Mouse (Mus musculus) heart, embryonic 11.5 days (tissue): ENCODE measurements around the gene Cryaa. TPM values are rescaled to one million over a fixed set of nuclear protein-coding genes. Genes with fewer than 3 reads are reported as not detected.
"Not testable (repeated sequence)": the region's sequence is repeated elsewhere in the genome, so short reads cannot be mapped to it uniquely, and the experiment has no call there.

Experiments used
- ATAC-seq: fragments of 200-750 bp; cut with Nextera tagmentation; replicated peaks from 2 replicates; pipeline ENCODE4 v1.8.0; 2017; ENCODE audit warnings: moderate library complexity; ENCODE audit not compliant: insufficient number of reproducible peaks, low FRiP score, low TSS enrichment
- H3K27ac ChIP-seq: fragments of 300-500 bp; sonication (generic); 2 replicates; pipeline ENCODE4 v1.5.1; 2014; ENCODE audit warnings: mild to moderate bottlenecking, low read depth, low read length
- H3K27me3 ChIP-seq: fragments of 300-500 bp; sonication (generic); 2 replicates; pipeline ENCODE4 v1.6.1; 2014; ENCODE audit warnings: mild to moderate bottlenecking, low read length, mixed read lengths; ENCODE audit not compliant: control insufficient read depth, insufficient read depth
- H3K36me3 ChIP-seq: fragments of 300-500 bp; sonication (generic); 2 replicates; pipeline ENCODE4 v1.6.1; 2014; ENCODE audit warnings: mild to moderate bottlenecking, low read length, moderate library complexity, mixed read lengths; ENCODE audit not compliant: control insufficient read depth, insufficient read depth
- H3K4me1 ChIP-seq: fragments of 300-500 bp; sonication (generic); 2 replicates; pipeline ENCODE4 v1.6.1; 2014; ENCODE audit warnings: low read length; ENCODE audit not compliant: control insufficient read depth, insufficient read depth
- H3K4me2 ChIP-seq: fragments of 300-500 bp; sonication (generic); 2 replicates; pipeline ENCODE4 v1.6.1; 2014; ENCODE audit warnings: mild to moderate bottlenecking, moderate library complexity
- H3K4me3 ChIP-seq: fragments of 300-500 bp; sonication (generic); 2 replicates; pipeline ENCODE4 v1.5.1; 2014; ENCODE audit warnings: low read depth, low read length
- H3K9ac ChIP-seq: fragments of 300-500 bp; sonication (generic); 2 replicates; pipeline ENCODE4 v1.6.1; 2014; ENCODE audit warnings: mild to moderate bottlenecking, low read depth, low read length, moderate library complexity
- H3K9me3 ChIP-seq: fragments of 300-500 bp; sonication (generic); replicated peaks from 2 replicates; pipeline ENCODE4 v1.6.1; 2016; ENCODE audit warnings: low read length; ENCODE audit not compliant: control insufficient read depth
- WGBS: fragments of 180-500 bp; shearing (Covaris S2); extraction: QIAGEN DNeasy Blood & Tissue Kit; methylation state at CpG from one replicate; pipeline ENCODE4 v1.1.7; 2014; ENCODE audit not compliant: insufficient replicate concordance; 5-methylcytosine and 5-hydroxymethylcytosine counted together
- polyA plus RNA-seq: library from polyadenylated mRNA; unstranded; fragments of >200 nt; fragmentation: Nextera tagmentation; extraction: Ambion mirVana; gene quantifications from 2 replicates; pipeline ENCODE4 v1.2.1, GENCODE M21; 2014

The Cryaa gene
- polyA plus RNA-seq, 1 experiment from 2014 or later: not detected

GRCm38 (mm10) chr17:31692918-31693317 is 15.3 kb downstream of the Cryaa start:
- no peaks in the 10 kb centered on the region for H3K36me3 ChIP-seq
- peak overlapping the region; percentile 57 for H3K4me2 ChIP-seq
- peak overlapping the region; percentile 18; the same call in 1 of the 2 replicates for H3K27ac ChIP-seq
- peaks cover 12% of the 10 kb centered on the region for H3K4me1 ChIP-seq
- H3K9me3 ChIP-seq: no peaks in the 10 kb centered on the region
- no peak overlapping the region for H3K4me3 ChIP-seq
- H3K9ac ChIP-seq: 0 out of 2 replicates have a peak overlapping the region, but pooled peaks have one; percentile 12
- no peaks in the 10 kb centered on the region for H3K27me3 ChIP-seq
- 39% methylated on average over 5 of the region's 5 CpGs for WGBS
- ATAC-seq: no peak

DNA sequence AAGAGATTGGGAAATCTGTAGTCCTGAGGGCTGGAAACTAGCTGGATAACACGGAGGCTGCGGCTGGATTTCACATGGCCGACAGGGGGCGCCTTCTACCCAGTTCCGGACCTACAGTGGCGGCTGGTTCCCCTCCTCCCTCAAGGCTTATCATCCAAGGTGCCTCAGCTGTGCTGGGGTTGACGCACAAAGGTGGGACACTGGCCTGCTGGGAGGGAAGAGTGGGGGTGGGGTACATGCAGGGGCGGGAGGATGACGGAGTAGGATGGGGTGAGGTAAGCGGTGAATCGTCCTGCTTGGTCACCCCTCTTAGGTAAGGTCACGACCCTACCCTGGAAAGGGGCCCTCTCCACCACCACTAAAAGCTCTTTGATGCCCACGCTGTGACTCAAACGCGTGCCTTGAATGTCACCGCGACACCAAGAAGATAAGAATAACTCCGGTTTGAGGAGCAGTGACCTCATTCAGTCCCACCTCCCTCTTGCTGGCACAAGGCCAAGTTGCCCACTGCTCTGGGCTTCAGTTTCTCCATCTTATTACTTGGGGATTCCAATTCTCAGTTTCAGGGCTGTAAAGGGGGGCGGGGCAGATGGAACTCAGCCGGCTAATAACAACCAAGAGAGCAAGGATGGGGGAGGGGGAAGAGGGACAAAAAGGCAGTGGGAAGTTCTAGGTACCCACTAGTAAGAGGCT is 15.9 kb downstream of the Cryaa start:
- peak; percentile 44 for ATAC-seq
- WGBS: 2% methylated on average over 20 of the region's 20 CpGs
- no peaks in the 10 kb centered on the region for H3K27me3 ChIP-seq
- H3K4me3 ChIP-seq: no peak overlapping the region
- peaks cover 12% of the 10 kb centered on the region for H3K4me1 ChIP-seq
- H3K36me3 ChIP-seq: no peaks in the 10 kb centered on the region
- no peak overlapping the region for H3K9ac ChIP-seq
- peak overlapping the region; percentile 57 for H3K4me2 ChIP-seq
- H3K9me3 ChIP-seq: no peaks in the 10 kb centered on the region
- peak overlapping the region; percentile 18; the same call in 1 of the 2 replicates for H3K27ac ChIP-seq

DNA sequence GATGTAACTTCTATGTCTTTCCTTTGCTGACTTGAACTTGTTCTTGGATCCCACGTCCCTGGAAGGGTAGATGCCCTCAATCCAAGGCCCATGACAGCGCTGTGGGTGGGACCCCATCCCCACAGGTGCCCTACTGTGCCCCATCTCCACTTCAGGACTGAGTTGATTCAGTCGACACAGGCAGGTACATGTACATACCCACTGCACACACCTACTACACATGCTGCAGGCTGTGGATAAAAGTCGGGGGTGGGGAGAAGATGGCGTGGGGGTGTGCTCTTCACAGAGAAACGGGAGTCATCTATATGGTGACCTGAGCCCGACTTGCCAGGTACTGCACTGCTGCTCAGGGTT is 16.4 kb downstream of the Cryaa start:
- Histone ChIP-seq H3K4me2 (no peak overlapping the region), H3K9ac (no peak overlapping the region), H3K27ac (no peak overlapping the region), H3K9me3 (no peaks in the 10 kb centered on the region), H3K4me1 (peaks cover 12% of the 10 kb centered on the region), H3K4me3 (no peak overlapping the region), H3K36me3 (no peaks in the 10 kb centered on the region), H3K27me3 (no peaks in the 10 kb centered on the region)
- 0 out of 2 replicates have a peak, but pooled peaks have one; percentile 39 for ATAC-seq
- WGBS: 60% methylated on average over 7 of the region's 7 CpGs

DNA sequence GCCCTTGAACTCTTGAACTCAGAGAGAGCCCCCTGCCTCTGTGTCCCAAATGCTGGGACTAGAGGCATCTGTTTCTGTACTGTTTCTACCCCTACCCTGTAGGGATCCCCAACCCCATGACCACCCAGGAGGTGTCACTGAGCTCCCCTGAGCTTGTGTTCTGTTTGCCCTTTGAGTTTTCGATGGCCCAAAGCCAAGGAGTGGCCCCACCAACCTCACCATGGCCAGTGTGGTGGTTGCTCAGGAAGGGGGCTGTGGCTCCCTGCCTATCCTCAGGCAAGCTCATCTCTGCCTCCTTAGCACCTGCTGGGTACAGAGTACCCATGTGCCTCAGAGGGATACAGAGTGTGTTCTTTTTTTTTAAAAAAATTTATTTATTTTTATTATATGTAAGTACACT is 17.3 kb downstream of the Cryaa start:
- H3K4me2 ChIP-seq: no peak overlapping the region
- WGBS: 59% methylated on average over 1 of the region's 1 CpGs

DNA sequence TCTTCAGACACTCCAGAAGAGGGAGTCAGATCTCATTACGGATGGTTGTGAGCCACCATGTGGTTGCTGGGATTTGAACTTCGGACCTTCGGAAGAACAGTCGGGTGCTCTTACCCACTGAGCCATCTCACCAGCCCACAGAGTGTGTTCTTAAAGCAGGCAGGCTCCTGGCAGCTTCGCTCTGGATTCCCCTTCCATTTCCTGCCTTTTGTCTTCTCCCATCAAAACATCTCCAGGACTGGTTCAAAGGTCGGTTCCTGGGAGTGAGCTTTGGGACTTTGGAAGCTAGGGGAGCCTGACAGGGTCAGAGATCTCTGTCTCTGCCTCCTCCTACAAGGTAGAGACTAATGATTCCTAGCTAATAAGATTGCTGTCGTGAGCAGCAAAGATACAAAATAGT is 17.7 kb downstream of the Cryaa start:
- ATAC-seq, H3K9ac ChIP-seq, H3K4me2 ChIP-seq, H3K27ac ChIP-seq, H3K27me3 ChIP-seq, H3K9me3 ChIP-seq, H3K4me3 ChIP-seq, H3K36me3 ChIP-seq: not testable (repeated sequence)
- H3K4me1 ChIP-seq: peaks cover 12% of the 10 kb centered on the region
- 86% methylated on average over 7 of the region's 7 CpGs for WGBS

More for the DNA sequence above, 17.3 kb downstream of the Cryaa start:
- Histone ChIP-seq H3K4me3 (no peak overlapping the region), H3K9me3 (no peaks in the 10 kb centered on the region), H3K27me3 (no peaks in the 10 kb centered on the region), H3K9ac (no peak overlapping the region), H3K36me3 (no peaks in the 10 kb centered on the region), H3K27ac (no peak overlapping the region), H3K4me1 (peaks cover 12% of the 10 kb centered on the region)
- ATAC-seq: no peak

DNA sequence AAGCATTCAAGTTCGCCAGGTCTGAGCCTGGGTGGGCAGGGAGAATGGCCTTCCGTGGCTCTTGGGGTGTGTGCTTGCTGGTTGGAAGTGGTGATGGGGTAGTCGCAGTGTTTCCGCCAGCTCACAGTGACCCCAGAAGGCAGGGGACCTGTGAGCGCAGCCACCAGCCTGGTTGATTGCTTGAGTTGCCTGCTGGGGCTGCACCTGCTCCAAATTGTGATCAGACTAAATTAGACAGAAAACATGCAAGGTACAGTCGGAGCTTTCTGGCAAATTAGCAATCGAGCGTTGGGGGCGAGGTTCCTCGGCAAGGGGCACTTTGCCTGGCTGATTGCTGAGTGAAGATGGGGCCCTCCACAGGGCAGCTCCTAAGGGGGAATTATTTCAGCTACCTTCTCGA is 20.7 kb downstream of the Cryaa start:
- no peak for ATAC-seq
- 66% methylated on average over 11 of the region's 11 CpGs for WGBS

GRCm38 (mm10) chr17:31703276-31703980 is 25.8 kb downstream of the Cryaa start:
- 62% methylated on average over 6 of the region's 6 CpGs for WGBS
- Histone ChIP-seq H3K9me3 (no peaks in the 10 kb centered on the region), H3K27me3 (no peaks in the 10 kb centered on the region), H3K4me3 (no peak overlapping the region), H3K4me1 (no peaks in the 10 kb centered on the region), H3K36me3 (no peaks in the 10 kb centered on the region), H3K4me2 (no peak overlapping the region), H3K9ac (no peak overlapping the region), H3K27ac (no peak overlapping the region)
- ATAC-seq: no peak

More for the DNA sequence above, 20.7 kb downstream of the Cryaa start:
- Histone ChIP-seq H3K4me2 (no peak overlapping the region), H3K36me3 (no peaks in the 10 kb centered on the region), H3K27ac (no peak overlapping the region), H3K9me3 (no peaks in the 10 kb centered on the region), H3K4me1 (peaks cover 4% of the 10 kb centered on the region), H3K9ac (no peak overlapping the region), H3K4me3 (no peak overlapping the region), H3K27me3 (no peaks in the 10 kb centered on the region)

DNA sequence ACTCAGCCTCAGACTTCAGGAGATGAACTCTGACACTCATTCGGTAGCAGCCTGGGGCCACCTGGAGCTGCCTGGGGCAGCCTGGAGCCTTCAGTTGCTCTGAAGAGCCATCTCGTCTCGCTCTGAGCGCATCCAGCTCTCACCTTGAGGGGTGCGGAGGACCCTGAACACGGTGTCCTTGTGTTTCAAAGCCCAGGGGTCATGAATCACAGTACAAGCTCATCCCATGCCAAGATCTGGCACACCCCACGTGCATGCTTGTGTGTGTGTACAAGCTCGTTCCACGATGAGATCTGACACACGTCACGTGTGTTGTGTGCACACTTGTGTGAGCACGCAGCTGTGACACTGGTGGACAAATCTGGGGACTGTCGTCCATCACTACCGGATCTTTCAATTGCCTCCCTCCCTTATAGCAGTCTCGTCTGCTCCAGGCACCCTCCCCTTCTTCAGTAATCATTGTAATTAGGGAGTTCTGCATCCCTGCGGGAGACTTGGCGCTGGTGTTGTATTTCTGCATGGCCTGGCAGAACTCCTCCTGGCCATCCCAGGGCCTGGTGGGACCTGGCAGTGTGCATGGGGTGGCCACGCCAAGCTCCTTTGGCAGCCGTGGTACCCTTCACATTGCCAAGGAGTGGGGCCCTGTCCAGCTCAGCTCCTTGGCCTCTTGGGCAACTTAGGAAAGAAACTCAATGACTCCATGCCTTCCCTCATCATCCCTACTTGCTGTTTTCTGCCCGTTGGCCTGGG is 27.8 kb downstream of the Cryaa start:
- no peaks in the 10 kb centered on the region for H3K9me3 ChIP-seq
- WGBS: 70% methylated on average over 20 of the region's 20 CpGs
- no peaks in the 10 kb centered on the region for H3K36me3 ChIP-seq
- no peak overlapping the region for H3K4me2 ChIP-seq
- no peak overlapping the region for H3K27ac ChIP-seq
- H3K9ac ChIP-seq: no peak overlapping the region
- H3K4me3 ChIP-seq: no peak overlapping the region
- ATAC-seq: no peak
- no peaks in the 10 kb centered on the region for H3K27me3 ChIP-seq
- no peaks in the 10 kb centered on the region for H3K4me1 ChIP-seq
